Mouse (Mus musculus): ENCODE data around the gene Nptx2. TPM values are rescaled to one million over a fixed set of nuclear protein-coding genes. Genes with fewer than 3 reads are reported as not detected.

Nptx2 gene
- polyA plus RNA-seq, 1 experiment from 2014 or later: 0.24 TPM

DNA sequence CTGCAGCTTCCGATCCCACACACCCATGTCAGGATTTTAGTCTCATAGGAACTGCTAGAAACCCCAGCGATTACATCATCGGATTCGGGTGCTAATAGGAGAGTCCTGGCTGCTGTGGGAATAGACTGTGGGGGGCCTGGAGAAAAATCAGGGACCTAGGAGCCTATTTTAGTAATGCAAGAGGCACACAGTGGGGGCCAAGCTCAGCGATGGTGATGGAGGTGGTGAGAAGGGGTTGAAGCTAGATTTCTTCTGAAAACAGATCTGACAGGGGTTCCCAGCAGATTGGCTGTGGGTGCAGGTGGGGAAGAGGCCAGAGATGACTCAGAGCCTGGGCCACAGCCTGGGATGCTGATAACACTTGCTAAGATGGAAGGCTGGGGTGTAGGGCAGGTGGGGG is 39.4 kb downstream of the Nptx2 start:
- 88% methylated on average over 5 of the region's 5 CpGs for WGBS
- Histone ChIP-seq H3K27me3 (no peaks in the 10 kb centered on the region), H3K9me3 (peaks cover 17% of the 10 kb centered on the region; the same call in 1 of the 2 replicates), H3K9ac (replicated peaks) (no peak overlapping the region), H3K4me1 (replicated peaks) (no peaks in the 10 kb centered on the region), H3K4me3 (replicated peaks) (no peak overlapping the region), H3K36me3 (no peaks in the 10 kb centered on the region), H3K4me2 (no peak overlapping the region), H3K27ac (no peak overlapping the region)
- no peak for ATAC-seq (ENCODE audit: insufficient number of reproducible peaks, insufficient read depth, low FRiP score, low TSS enrichment, low read depth)

DNA sequence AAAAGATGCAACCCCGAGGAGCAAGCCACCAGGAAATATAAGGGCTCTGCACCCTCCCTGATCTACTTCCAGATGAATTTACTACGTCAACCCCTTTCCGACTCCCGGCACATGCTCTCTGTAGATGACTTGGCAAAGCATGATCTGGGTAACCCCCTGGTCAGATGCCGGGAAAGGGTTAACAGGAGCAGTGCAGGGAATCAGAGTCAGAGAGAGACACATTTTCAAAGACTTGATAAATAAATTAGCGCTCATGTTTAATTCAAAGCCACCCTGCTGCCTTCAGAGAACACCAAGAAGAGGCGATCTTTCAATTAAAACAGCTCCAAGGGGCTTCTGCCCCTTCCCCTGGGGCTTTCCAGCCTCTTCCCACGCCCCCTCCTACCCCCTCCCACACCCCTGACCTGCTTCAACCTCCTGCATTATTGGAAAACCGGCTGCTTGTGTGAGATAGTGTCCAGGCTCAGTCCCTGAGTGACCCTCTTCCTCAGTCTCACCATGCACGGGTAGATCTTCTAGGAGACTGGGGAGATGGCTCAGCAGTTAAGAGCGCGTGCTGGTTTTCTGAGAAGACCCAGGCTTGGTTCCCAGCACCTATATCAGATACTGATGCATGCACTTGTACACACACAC is 45.7 kb downstream of the Nptx2 start:
- H3K4me3 ChIP-seq (replicated peaks): no peak overlapping the region
- no peaks in the 10 kb centered on the region for H3K4me1 ChIP-seq (replicated peaks)
- H3K36me3 ChIP-seq: no peaks in the 10 kb centered on the region
- 0 out of 2 replicates have a peak, but pooled peaks cover 6% of the 10 kb centered on the region for H3K9me3 ChIP-seq
- H3K9ac ChIP-seq (replicated peaks): no peak overlapping the region
- no peak overlapping the region for H3K27ac ChIP-seq
- 50% methylated on average over 12 of the region's 12 CpGs for WGBS
- H3K27me3 ChIP-seq: no peaks in the 10 kb centered on the region
- ATAC-seq (ENCODE audit: insufficient number of reproducible peaks, insufficient read depth, low FRiP score, low TSS enrichment, low read depth): no peak
- no peak overlapping the region for H3K4me2 ChIP-seq

GRCm38 (mm10) chr5:144594796-144595195 is 49.1 kb downstream of the Nptx2 start:
- Histone ChIP-seq H3K4me2 (no peak overlapping the region), H3K4me3 (replicated peaks) (no peak overlapping the region), H3K9ac (replicated peaks) (no peak overlapping the region), H3K36me3 (no peaks in the 10 kb centered on the region), H3K4me1 (replicated peaks) (no peaks in the 10 kb centered on the region), H3K27ac (no peak overlapping the region), H3K27me3 (no peaks in the 10 kb centered on the region), H3K9me3 (no peaks in the 10 kb centered on the region)
- ATAC-seq (ENCODE audit: insufficient number of reproducible peaks, insufficient read depth, low FRiP score, low TSS enrichment, low read depth): no peak
- WGBS: 92% methylated on average over 9 of the region's 9 CpGs

Other genes starting within 250 kb of the Nptx2 start
- 6.1 and 6.6 TPM in 2 replicates for gene Baiap2l1, start 187.8 kb upstream of the Nptx2 start, polyA plus RNA-seq (2016; fragmentation: Nextera tagmentation; extraction: Ambion mirVana)
- gene Tmem130, start 215.9 kb downstream of the Nptx2 start, polyA plus RNA-seq (2016; fragmentation: Nextera tagmentation; extraction: Ambion mirVana): 0.14 TPM in 2 replicates
- 95.5 and 99.2 TPM in 2 replicates for gene Trrap, start 221.8 kb downstream of the Nptx2 start, polyA plus RNA-seq (2016; fragmentation: Nextera tagmentation; extraction: Ambion mirVana)

Data from limb, embryonic 12.5 days (tissue).